Mouse (Mus musculus) CH12.LX (cell line): Measurements from ENCODE around the gene Usp39. TPM values are rescaled to one million over a fixed set of nuclear protein-coding genes. Genes with fewer than 3 reads are reported as not detected.

Experiments
- DNase-seq: peaks from one replicate; pipeline ENCODE4 v3.0.0-alpha.2; 2013; ENCODE audit errors: extremely low read depth
- H3K27ac ChIP-seq: 2 replicates; pipeline ENCODE4 v1.5.1; 2012; ENCODE audit warnings: low read depth, mild to moderate bottlenecking, control low read depth, moderate library complexity; ENCODE audit not compliant: insufficient read depth
- H3K27me3 ChIP-seq: replicated peaks from 2 replicates; pipeline ENCODE3; 2012; ENCODE audit warnings: inconsistent platforms
- H3K36me3 ChIP-seq, 2 experiments: replicated peaks in 1 of 2; 2 replicates each; pipeline versions ENCODE3 to v1.6.1; 2012; ENCODE audit warnings: inconsistent platforms in 1 of 2, low read length in 1 of 2, mild to moderate bottlenecking in 1 of 2, mixed read lengths in 1 of 2, moderate library complexity in 1 of 2; ENCODE audit not compliant: control insufficient read depth in 1 of 2, insufficient read depth in 1 of 2
- H3K4me1 ChIP-seq, 2 experiments: 2 replicates each; pipeline ENCODE4 v1.6.1; 2012; ENCODE audit warnings: inconsistent platforms in 1 of 2, moderate library complexity in 1 of 2; ENCODE audit not compliant: insufficient read depth in 2 of 2, control insufficient read depth in 1 of 2
- H3K4me2 ChIP-seq: 2 replicates; pipeline ENCODE4 v1.6.1; 2012; ENCODE audit warnings: low read depth, mild to moderate bottlenecking, control low read depth; ENCODE audit not compliant: poor library complexity, insufficient read depth, severe bottlenecking
- H3K4me3 ChIP-seq, 3 experiments: fragments of 150-350 bp in 1 of 3; sonication (generic) in 1 of 3; replicated peaks in 1 of 3; 2 replicates each; pipeline versions ENCODE3 to v1.5.1; 2011 to 2012; ENCODE audit warnings: low read depth in 2 of 3, low read length in 2 of 3, mild to moderate bottlenecking in 2 of 3, moderate library complexity in 2 of 3, control low read depth in 1 of 3, improper control_type of control experiment in 1 of 3, inconsistent platforms in 1 of 3, mixed read lengths in 1 of 3; ENCODE audit not compliant: poor library complexity in 1 of 3
- H3K79me2 ChIP-seq: replicated peaks from 2 replicates; pipeline ENCODE4 v1.6.1; 2012; ENCODE audit warnings: mild to moderate bottlenecking, moderate library complexity; ENCODE audit not compliant: control insufficient read depth, poor library complexity, insufficient read depth, severe bottlenecking; ENCODE audit errors: extremely low read depth
- H3K9ac ChIP-seq: 2 replicates; pipeline ENCODE4 v1.6.1; 2012; ENCODE audit warnings: low read depth, mild to moderate bottlenecking, control low read depth, moderate library complexity; ENCODE audit not compliant: insufficient read depth
- H3K9me3 ChIP-seq: replicated peaks from 2 replicates; pipeline ENCODE3; 2012; ENCODE audit warnings: low read length, inconsistent platforms, mixed read lengths
- CTCF ChIP-seq, 2 experiments: IDR thresholded peaks in 1 of 2; conservative IDR thresholded peaks in 1 of 2; 2 replicates each; pipeline ENCODE4 v1.5.1; 2011 to 2012; ENCODE audit warnings: low read depth in 2 of 2, low read length in 2 of 2, improper control_type of control experiment in 1 of 2, inconsistent platforms in 1 of 2, mild to moderate bottlenecking in 1 of 2, moderate library complexity in 1 of 2
- ELF1 ChIP-seq: IDR thresholded peaks from 2 replicates; pipeline ENCODE4 v1.6.1; 2014; ENCODE audit warnings: low read depth, mild to moderate bottlenecking, inconsistent platforms, low read length, improper control_type of control experiment
- EP300 ChIP-seq: IDR thresholded peaks from 2 replicates; pipeline ENCODE4 v1.6.1; 2011; ENCODE audit warnings: low read length, improper control_type of control experiment
- ETS1 ChIP-seq: conservative IDR thresholded peaks from 2 replicates; pipeline ENCODE4 v1.6.1; 2012; ENCODE audit warnings: low read depth, mild to moderate bottlenecking, inconsistent platforms, low read length, improper control_type of control experiment, moderate library complexity
- GABPA ChIP-seq: IDR thresholded peaks from 2 replicates; pipeline ENCODE4 v1.6.1; 2012; ENCODE audit warnings: low read depth, low read length, improper control_type of control experiment, inconsistent platforms; ENCODE audit not compliant: insufficient replicate concordance
- JUN ChIP-seq: IDR thresholded peaks from 2 replicates; pipeline ENCODE4 v1.6.1; 2011; ENCODE audit warnings: low read depth, mild to moderate bottlenecking, low read length, improper control_type of control experiment, moderate library complexity; ENCODE audit not compliant: insufficient read depth
- JUND ChIP-seq: conservative IDR thresholded peaks from 2 replicates; pipeline ENCODE4 v1.6.1; 2011; ENCODE audit warnings: low read depth, low read length, improper control_type of control experiment
- MAFK ChIP-seq: IDR thresholded peaks from 2 replicates; pipeline ENCODE4 v1.6.1; 2011; ENCODE audit warnings: low read length, improper control_type of control experiment; ENCODE audit not compliant: insufficient replicate concordance
- MEF2A ChIP-seq: IDR thresholded peaks from 2 replicates; pipeline ENCODE4 v1.6.1; 2014; ENCODE audit warnings: low read depth, mild to moderate bottlenecking, inconsistent platforms, low read length, improper control_type of control experiment, borderline replicate concordance
- MYC ChIP-seq: IDR thresholded peaks from 2 replicates; pipeline ENCODE4 v1.6.1; 2011; ENCODE audit warnings: low read depth, mild to moderate bottlenecking, improper control_type of control experiment, low read length
- NELFE ChIP-seq: IDR thresholded peaks from 2 replicates; pipeline ENCODE4 v1.6.1; 2011; ENCODE audit warnings: low read depth, low read length, improper control_type of control experiment
- NRF1 ChIP-seq: IDR thresholded peaks from 2 replicates; pipeline ENCODE4 v1.6.1; 2014; ENCODE audit warnings: low read depth, mild to moderate bottlenecking, inconsistent platforms, low read length, improper control_type of control experiment, moderate library complexity
- POLR2A ChIP-seq: IDR thresholded peaks from 2 replicates; pipeline ENCODE4 v1.6.1; 2011; ENCODE audit warnings: low read depth, mild to moderate bottlenecking, improper control_type of control experiment, low read length
- RAD21 ChIP-seq: IDR thresholded peaks from 2 replicates; pipeline ENCODE4 v1.6.1; 2011; ENCODE audit warnings: low read depth, mild to moderate bottlenecking, low read length, improper control_type of control experiment, moderate library complexity
- SMC3 ChIP-seq: IDR thresholded peaks from 2 replicates; pipeline ENCODE4 v1.6.1; 2011; ENCODE audit warnings: low read depth, low read length, improper control_type of control experiment
- TBP ChIP-seq: conservative IDR thresholded peaks from 2 replicates; pipeline ENCODE4 v1.6.1; 2011; ENCODE audit warnings: low read depth, low read length, improper control_type of control experiment
- TCF12 ChIP-seq: IDR thresholded peaks from 2 replicates; pipeline ENCODE4 v1.6.1; 2014; ENCODE audit warnings: low read depth, mild to moderate bottlenecking, inconsistent platforms, low read length, improper control_type of control experiment
- UBTF ChIP-seq: IDR thresholded peaks from 2 replicates; pipeline ENCODE4 v1.6.1; 2012; ENCODE audit warnings: low read depth, mild to moderate bottlenecking, inconsistent platforms, low read length, improper control_type of control experiment, moderate library complexity
- USF2 ChIP-seq: conservative IDR thresholded peaks from 2 replicates; pipeline ENCODE4 v1.6.1; 2011; ENCODE audit warnings: low read depth, low read length, improper control_type of control experiment
- ZC3H11A ChIP-seq: IDR thresholded peaks from 2 replicates; pipeline ENCODE4 v1.6.1; 2012; ENCODE audit warnings: low read depth, mild to moderate bottlenecking, inconsistent platforms, low read length, improper control_type of control experiment
- ZKSCAN1 ChIP-seq: IDR thresholded peaks from 2 replicates; pipeline ENCODE4 v1.6.1; 2012; ENCODE audit warnings: low read depth, inconsistent platforms, low read length, improper control_type of control experiment, borderline replicate concordance
- ZMIZ1 ChIP-seq: IDR thresholded peaks from 2 replicates; pipeline ENCODE4 v1.6.1; 2012; ENCODE audit warnings: low read depth, mild to moderate bottlenecking, inconsistent platforms, low read length, improper control_type of control experiment
- dilution Hi-C: fragments of 300-500 bp; cut with MboI; formaldehyde crosslinking; loops from 2 replicates; pipeline ENCODE4 v1.14.3; 2020; ENCODE audit warnings: low sequenced_read_pairs; ENCODE audit not compliant: extremely low pct_unique_long_range_greater_than_20kb, extremely low pct_ligation_motif_present
- in situ Hi-C: fragments of 300-500 bp; cut with MboI; formaldehyde crosslinking; loops from 3 replicates; pipeline ENCODE4 v1.14.3; 2019; ENCODE audit warnings: low sequenced_read_pairs, low pct_ligation_motif_present, low pct_unique_long_range_greater_than_20kb, mixed read lengths
- polyA plus RNA-seq: library from polyadenylated mRNA; unstranded; fragments of >175 nt; gene quantifications from 2 replicates; pipeline ENCODE4 v1.2.1, GENCODE M21; 2012; ENCODE audit warnings: low read depth; ENCODE audit not compliant: insufficient read length
- total RNA-seq, 2 experiments: library from RNA; depleted of rRNA; stranded (reverse); fragments of 300-350 nt in 1 of 2; fragments of >200 nt in 1 of 2; gene quantifications; 2 replicates each; pipeline ENCODE4 v1.2.3; 2012 to 2014

Gene Usp39
- total and polyA plus RNA-seq, 3 experiments, result 74.5 to 138 (median 88.2) TPM

DNA sequence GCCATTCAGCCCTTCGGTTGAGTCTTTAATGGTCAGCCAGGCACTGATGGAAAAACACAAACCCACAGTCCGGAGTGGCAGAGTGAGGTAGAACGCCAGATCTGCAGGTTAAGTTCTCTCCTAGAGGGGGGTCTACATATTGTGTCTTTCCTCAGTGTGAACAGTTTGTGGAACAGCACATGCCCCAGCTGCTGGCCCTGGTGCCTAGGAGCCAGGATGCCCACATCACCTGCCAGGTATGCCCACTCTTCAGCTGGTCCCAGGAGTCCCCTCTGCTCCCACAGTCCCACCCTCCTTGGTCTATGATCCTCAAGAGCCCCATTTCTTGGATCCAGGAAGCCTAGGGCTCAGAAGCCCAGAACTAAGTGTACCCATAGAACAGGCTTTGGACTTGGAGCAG, 32.8 kb downstream of the Usp39 start:
- Histone ChIP-seq H3K9ac (no peak overlapping the region), H3K36me3 (peaks cover 33 to 54% of the 10 kb centered on the region in 2 experiments), H3K4me3 (no peak overlapping the region), H3K4me1 (no peaks in the 10 kb centered on the region), H3K79me2 (no peaks in the 10 kb centered on the region), H3K27me3 (no peaks in the 10 kb centered on the region), H3K4me2 (no peak overlapping the region), H3K27ac (no peak overlapping the region), H3K9me3 (no peaks in the 10 kb centered on the region)
- no peak for DNase-seq
- in situ Hi-C loops, result no loop called here
- dilution Hi-C loops, result no loop called here
- TF ChIP-seq NELFE (no peak), NRF1 (no peak), SMC3 (no peak), MAFK (no peak), TBP (no peak), USF2 (no peak), CTCF (conservative IDR thresholded peaks at IDR 0.05 in 1 of 2, IDR thresholded peaks at IDR 0.05 in 1 of 2; ENCODE audit: low read depth in 2 of 2, low read length in 2 of 2) (no peak), ZC3H11A (no peak), JUND (no peak), TCF12 (no peak), ELF1 (no peak), MEF2A (no peak), RAD21 (no peak), EP300 (no peak), MYC (no peak), GABPA (no peak), UBTF (no peak), ETS1 (no peak), ZMIZ1 (no peak)
- TF ChIP-seq, all 38 proteins: peak for 0

DNA sequence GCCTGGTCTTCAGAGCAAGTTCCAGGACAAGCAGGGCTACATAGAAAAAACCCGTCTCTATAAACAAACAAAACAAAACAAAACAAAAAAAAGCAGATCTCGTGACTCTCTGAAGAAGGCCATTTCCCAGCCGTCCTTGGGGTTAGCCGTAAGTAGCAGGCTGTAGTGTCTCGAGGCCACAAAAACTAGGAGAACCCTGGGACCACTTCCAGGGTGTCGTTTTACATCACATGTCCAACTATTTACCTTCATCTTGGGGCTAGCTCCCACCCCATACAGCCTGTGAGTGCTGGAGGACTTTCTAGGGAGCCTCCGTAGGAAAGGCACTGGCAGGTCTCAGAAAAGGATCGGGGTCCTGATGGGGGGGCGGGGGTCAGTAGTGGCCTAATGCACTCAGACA, 41.5 kb downstream of the Usp39 start:
- no peak overlapping the region for H3K27ac ChIP-seq
- H3K4me1 ChIP-seq, result no peaks in the 10 kb centered on the region
- no peaks in the 10 kb centered on the region for H3K27me3 ChIP-seq
- no peaks in the 10 kb centered on the region for H3K36me3 ChIP-seq
- no peak for DNase-seq
- H3K9me3 ChIP-seq, result no peaks in the 10 kb centered on the region
- no peak overlapping the region for H3K4me3 ChIP-seq
- dilution Hi-C loops (no loop called here), in situ Hi-C loops (no loop called here)
- H3K4me2 ChIP-seq, result no peak overlapping the region
- no peaks in the 10 kb centered on the region for H3K79me2 ChIP-seq
- no peak overlapping the region for H3K9ac ChIP-seq
- TF ChIP-seq ZKSCAN1 (no peak), ETS1 (no peak), RAD21 (no peak), POLR2A (no peak), JUN (no peak), TBP (no peak), NRF1 (no peak)
